Mouse (Mus musculus) left cerebral cortex, postnatal 36 days (tissue): ENCODE measurements around the gene Rph3al. TPM values are rescaled to one million over a fixed set of nuclear protein-coding genes. Genes with fewer than 3 reads are reported as not detected.

ENCODE experiments used
- DNase-seq, 2 experiments: peaks; one replicate each; pipeline ENCODE4 v3.0.0; 2021 to 2022; ENCODE audit warnings: low spot score in 2 of 2, mixed read lengths in 1 of 2
- intact Hi-C: fragments of 180-260 bp; cut with DNase I; formaldehyde crosslinking; loops from one replicate; pipeline ENCODE4 v1.15.1; 2025
- total RNA-seq, 2 experiments: library from RNA; stranded (reverse); gene quantifications; 2 replicates each; pipeline ENCODE4 v1.2.3; 2021

Gene Rph3al
- 1 to 10 TPM; 2.0 to 4.3 TPM for total RNA-seq

DNA sequence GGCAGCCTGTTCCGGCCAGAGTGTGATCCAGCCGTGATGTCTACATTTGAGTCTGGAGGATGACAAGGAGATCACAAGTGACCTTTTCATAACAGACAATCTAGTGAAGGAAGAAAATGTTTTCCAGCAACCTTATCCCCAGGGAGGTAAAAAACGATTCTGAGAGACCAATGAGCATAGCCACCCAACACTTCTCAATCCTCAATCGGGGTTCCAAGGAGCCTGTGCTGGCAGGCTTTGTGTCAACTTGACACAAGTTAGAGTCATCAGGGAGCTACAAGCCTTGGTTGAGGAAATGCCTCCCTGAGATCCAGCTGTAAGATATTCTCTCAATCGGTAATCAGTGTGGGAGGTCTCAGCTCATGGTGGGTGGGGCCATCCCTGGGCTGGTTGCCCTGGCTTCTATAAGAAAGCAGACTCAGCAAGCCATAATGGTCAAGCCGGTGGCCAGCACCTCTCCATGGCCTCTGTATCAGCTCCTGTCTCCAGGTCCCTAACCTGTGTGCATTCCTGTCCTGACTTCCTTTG lies at the start of gene Rph3al:
Gene Rph3al, minus strand, starts transcription at position 51 of the 528 bp plus-strand sequence.
- no peak for DNase-seq
- intact Hi-C loops, result no loop called here

DNA sequence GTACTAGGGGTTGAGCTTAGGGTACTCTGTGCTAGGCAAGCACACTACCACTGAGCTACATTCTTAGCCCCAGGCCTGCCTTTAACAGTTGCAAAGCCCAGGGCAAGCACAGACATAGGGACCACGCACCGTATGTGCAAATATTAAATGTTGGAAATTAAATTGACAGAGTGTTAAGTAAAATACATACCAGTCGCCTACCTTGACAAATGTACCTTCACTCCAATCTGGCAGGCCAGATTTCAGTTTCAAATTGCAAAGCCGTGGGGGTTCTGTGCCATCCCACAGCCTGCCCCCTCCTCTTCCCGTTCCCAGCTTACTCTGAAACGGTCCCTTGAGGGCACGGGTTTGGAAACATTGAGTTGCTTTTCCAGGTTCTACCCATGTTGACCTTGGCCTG lies 47.7 kb upstream of the Rph3al start:
- intact Hi-C loops, result no loop called here
- no peak for DNase-seq

GRCm38 (mm10) chr11:75984581-75984980 lies 46.4 kb upstream of the Rph3al start:
- intact Hi-C loops, result no loop called here
- no peak for DNase-seq

DNA sequence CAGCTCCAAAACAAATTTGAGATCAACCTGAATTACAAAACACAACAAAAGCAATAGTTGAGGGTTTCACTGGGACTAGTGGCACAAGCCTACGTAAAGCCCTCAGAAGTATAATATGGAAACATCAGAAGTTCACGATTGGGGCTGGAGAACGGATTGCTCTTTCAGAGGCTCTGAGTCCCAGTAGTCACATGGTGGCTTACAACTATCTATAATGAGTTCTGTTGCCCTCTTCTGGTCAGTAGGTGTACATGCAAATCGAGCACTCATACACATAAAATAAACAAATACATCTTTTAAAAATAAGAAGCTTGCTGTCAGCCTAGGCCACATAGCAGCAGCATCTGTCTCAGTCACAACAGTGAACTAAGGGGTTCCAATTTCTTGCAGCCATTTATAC lies 45.0 kb upstream of the Rph3al start:
- no peak for DNase-seq
- intact Hi-C loops, result no loop called here

- intact Hi-C loops, result no loop called here
- no peak for DNase-seq
Measured at GRCm38 (mm10) chr11:75980413-75980812, 42.2 kb upstream of the Rph3al start.

DNA sequence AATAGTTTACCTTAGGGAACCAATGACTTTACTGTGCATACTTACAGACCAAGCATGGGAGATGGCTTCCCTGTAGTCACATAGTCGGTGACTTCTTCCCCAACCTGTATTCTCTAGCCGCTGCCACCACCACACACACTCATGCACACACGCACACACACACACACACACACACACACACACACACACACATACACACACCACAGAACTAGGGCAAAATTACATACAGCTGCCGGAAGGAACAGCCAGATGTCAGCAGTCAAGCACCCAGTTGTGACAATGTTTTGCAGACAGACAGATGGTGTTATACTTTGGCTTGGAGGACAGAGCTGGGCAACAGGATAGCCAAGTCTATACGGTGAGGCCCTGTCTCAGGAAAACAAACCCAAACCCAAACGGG lies 39.8 kb upstream of the Rph3al start:
- intact Hi-C loops, result no loop called here
- no peak for DNase-seq

DNA sequence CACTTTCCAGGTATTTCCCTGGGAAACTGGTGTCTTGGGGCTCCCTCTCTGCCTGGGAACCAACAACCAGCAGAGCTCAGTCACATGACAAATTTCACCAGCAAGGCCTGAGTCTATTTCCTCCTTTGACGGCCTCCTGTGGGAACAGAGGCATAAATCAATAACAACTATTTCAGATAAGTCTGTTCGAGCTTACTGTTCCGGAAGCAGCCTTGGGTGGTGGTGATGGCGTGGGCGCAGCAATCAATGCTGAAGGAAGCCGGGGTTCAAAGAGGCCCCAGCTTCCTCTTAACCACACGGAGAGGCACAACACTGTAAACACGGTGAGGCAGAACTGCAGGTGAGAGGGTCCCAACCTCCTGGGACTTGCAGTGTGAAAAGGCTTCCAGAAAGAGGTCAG lies 38.5 kb upstream of the Rph3al start:
- DNase-seq, result no peak
- intact Hi-C loops, result no loop called here

DNA sequence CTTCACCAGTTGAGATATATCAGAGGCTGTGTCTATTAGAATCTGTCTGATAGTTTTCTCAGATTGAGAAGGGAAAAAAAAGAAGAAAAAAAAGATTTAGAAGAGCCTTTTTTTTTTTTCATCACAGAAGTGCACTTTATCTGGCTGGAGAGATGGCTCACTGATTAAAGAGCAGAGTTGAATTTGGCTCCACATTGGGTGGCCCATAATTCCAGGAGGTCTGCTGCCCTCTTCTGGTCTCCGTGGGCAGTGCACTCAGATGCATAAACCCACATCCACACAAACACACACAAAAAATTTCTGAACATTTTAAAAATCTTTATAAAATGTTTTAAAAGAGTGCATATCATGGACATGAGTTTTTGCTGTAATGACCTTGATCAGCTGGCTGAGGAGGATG lies 35.8 kb upstream of the Rph3al start:
- intact Hi-C loops, result no loop called here
- no peak for DNase-seq

DNA sequence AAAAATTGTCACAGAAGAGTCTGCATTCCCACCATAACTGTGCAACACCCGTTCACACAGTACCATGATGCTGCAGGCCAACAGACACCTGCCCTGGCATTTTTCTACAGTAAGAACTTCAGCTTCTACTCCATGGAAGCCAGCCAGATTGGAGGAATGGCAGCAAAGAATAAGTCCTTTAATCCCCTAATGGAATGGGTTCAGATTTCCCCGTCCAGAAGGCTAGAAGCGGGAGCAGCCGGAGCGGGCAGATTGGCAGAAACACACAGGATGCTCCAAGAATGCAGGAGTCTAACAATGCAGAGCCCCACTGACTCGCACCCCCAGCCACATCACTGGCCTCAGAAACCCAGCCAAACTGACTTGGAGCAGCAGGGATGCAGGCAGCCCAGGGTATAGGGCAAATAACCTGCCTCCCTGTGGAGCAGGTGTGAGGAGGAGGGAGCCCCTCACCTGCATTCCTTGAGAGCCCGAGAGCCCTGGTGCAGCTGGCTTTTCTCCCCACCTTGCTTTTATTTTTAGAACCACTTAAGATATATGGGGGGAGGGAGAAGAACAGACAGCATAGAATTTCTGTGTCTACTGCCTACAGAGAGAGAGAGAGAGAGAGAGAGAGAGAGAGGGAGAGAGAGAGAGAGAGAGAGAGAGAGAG lies 34.8 kb upstream of the Rph3al start:
- DNase-seq, result no peak
- intact Hi-C loops, result no loop called here

- no peak for DNase-seq
- intact Hi-C loops, result no loop called here
Measured at GRCm38 (mm10) chr11:75972188-75972587, 34.0 kb upstream of the Rph3al start.

DNA sequence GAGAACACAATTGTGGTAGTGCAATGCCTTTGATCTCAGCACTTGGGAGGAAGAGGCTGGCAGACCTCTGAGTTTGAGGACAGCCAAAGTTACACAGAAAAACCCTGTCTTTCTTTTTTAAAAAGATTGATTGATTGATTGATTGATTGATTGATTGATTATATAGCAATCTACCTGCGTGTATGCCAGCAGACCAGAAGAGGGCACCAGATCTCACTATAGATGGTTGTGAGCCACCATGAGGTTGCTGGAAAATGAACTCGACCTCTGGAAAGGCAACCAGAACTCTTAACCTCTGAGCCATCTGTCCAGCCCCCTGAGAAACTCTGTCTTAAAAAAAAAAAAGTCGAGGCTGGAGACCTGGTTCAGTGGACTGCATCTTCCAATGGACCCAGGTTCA lies 32.4 kb upstream of the Rph3al start:
- intact Hi-C loops, result no loop called here
- DNase-seq, result no peak

- intact Hi-C loops, result loop anchor here (5.0 kb wide), 2 partner anchors 96 to 171 kb away; partner anchors contain the start of gene Doc2b
- no peak for DNase-seq
Measured at GRCm38 (mm10) chr11:75968761-75969160, 30.5 kb upstream of the Rph3al start.

DNA sequence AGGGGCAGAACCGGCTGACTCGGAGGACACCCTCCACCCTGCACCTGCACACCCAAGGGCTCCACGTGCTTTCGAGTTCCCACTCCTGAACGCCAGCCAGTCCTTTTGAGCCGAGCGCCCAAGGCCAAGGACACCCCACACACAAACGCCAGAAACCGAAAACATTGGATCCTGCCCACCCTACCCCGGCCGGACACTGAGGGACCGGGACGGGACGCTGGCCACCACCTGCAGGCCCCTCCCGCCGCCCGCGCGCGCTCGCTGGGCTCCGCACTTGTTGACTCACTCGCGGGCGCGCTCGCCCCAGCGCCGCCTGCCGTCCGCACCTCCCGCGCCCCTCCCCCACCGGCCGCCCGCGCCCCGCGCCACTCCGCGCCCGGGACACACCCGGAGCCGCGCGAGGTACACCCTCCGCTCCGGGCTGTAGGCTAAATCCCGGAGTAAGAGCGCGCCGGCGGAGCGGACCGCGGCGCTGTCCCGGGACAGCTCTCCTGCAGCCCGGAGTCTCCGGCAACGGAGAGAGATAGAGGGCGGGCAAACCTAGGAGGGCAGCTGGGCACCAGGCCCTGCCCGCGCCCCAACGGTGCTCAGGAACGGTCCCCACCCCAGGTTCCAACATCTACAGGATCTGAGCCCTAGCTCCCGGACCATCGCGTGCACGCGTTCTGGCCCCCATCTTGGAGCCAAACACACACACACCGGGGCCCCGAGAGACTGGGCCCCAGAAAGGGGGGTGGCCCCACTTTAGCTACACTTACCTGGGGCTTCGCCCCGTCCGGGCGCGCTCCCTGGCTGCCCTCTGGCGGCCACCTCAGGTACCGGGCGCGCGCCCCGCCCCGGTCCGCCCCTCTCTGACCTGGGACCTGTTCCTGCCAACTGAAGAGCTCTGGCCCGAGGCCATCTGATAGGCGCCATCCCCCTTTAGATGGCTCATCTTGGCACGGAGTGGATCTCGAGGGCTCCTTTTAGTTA lies 28.5 kb upstream of the Rph3al start:
- intact Hi-C loops, result loop anchor here (2.0 to 5.0 kb wide), 4 partner anchors 52 to 184 kb away; partner anchors contain the start of gene Doc2b
- DNase-seq, result peak; percentile 54 to 59

DNA sequence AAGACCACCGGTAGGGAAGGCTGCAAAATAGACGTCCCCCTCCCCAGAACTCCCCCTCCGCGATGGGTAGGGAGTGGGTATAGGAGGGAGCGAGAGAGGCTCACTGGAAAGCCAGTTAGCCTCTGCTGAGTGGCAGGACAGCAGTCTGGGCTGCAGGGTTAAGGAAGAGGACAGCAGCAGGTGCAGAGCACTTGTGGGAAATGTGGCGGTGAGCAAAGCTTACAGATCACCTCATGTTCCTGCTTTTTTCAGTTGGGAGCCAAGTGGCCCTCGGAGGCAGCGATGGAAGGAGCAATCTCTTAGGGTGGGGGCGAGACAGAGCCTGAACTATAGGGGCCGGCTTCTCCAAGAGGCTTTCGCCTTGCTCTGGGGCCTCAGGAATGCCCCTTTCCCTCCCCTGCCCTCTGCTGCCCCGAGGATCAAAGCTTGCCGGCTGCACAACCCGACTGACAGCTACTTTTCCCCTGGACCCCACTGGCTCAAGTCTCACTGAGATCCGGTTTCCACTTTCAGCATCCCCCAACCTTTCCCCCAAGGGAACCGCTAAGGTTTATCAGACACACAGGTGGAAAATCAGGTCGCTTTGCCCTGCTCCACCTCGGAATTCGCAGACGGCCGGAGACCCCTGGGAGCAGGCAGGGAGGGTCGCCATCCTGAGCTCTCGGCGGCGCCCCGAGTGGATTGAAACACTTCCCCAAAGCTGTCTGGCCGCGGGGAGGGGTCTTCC lies 27.6 kb upstream of the Rph3al start:
- no peak for DNase-seq
- intact Hi-C loops, result loop anchor here (2.0 to 5.0 kb wide), 4 partner anchors 51 to 183 kb away; partner anchors contain the start of gene Doc2b

GRCm38 (mm10) chr11:75964476-75964730 lies 26.2 kb upstream of the Rph3al start:
- intact Hi-C loops, result no loop called here
- DNase-seq, result no peak

DNA sequence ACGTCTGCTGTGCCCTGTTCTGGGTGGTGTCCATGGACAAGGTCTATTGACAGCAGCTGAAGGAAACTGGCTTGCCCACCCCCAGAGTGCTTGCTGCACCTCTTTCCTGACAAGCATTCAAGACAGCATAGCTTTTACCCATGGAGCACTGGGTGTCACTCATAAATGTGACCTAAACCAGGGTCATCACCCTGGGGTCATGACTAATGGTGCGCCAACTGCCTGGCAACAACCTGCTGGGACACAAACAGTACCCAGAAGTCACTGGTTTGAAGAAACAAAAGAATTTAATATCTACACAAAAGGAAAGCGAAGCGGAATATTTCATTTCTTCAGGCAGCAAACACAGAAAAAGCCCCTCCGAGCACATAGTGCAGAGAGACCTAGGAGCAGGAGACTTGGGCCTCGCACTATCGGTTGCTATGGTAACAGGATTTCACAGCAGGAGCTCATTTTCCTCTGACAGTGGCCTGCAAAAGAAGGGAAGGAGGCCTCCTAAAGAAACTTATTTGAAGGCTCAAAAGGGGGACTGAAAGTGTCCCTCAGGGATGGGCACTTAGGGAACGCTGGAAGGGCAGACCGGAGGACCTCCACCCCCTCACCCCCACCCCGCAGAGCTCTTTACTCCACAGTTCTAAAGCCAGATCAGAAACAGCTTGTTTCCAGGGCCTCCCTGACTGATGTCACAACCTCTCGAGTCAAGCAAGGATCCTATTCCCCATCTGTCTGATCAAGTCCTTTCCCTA lies 25.7 kb upstream of the Rph3al start:
- DNase-seq, result no peak
- intact Hi-C loops, result no loop called here

DNA sequence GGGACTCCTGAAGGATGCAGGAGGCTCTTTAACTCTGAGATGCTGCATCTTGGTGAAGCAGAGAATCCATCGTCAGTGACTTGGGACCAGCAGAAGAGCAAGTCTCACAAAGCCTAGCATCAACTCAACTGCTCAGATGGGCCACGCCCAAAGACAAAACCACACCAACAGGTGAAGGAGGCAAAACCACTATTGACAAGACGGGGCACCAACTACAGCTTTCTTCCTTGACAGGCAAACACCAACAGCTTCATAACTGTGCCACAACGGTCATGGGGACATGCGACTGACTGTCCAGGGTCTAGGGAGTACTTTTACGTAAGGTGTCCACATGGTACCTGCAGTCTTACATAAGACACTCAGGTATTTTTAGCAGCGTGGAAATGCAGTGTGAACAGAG lies 23.6 kb upstream of the Rph3al start:
- no peak for DNase-seq
- intact Hi-C loops, result no loop called here

DNA sequence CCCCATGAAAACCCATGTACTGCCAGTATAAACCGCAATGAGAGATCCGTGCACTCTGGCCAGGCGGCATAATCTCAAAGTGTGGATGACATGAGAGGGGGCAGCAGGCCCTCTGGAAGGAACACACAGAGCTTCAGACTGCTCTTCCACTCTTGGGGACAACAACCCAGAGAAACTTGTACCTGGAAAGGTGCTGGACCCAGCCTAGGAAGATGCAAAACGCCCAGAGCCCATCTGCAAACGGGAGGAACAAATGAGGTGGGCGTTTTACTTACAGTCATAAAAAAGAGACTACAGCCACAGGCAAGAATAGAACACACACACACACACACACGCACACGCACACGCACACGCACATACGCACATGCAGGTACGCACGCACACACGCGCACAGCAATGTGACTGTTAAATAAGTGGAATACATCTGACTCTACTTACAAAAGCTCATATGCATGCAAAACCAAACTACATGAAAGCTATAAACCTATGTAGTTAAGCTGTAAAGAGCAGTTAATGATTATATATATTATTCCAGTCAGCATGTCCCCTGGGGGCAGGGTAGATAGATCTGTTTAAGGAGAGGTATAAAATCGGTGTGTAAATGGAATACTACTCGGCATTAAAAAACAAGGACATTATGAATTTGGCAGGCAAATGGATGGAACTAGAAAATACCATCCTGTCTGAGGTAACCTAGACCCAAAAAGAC lies 19.0 kb upstream of the Rph3al start:
- DNase-seq, result no peak
- intact Hi-C loops, result no loop called here

GRCm38 (mm10) chr11:75956651-75957050 lies 18.4 kb upstream of the Rph3al start:
- intact Hi-C loops, result no loop called here
- DNase-seq, result no peak
